Mouse (Mus musculus) ZHBTc4 (cell line): Measurements from ENCODE around the gene Soga1.

ENCODE experiments used
- DNase-seq: peaks from one replicate; pipeline ENCODE4 v3.0.0-alpha.2; 2011; ENCODE audit warnings: low read depth, low spot score

Soga1 gene

GRCm38 (mm10) chr2:157081331-157081730, 2.3 kb upstream of the Soga1 start:
- no peak for DNase-seq

GRCm38 (mm10) chr2:157079701-157080180, 687 bp upstream of the Soga1 start:
- DNase-seq, result no peak

GRCm38 (mm10) chr2:157078059-157078792, 828 bp downstream of the Soga1 start:
- DNase-seq, result no peak

- DNase-seq, result no peak
Observed at GRCm38 (mm10) chr2:157077641-157078058, 1.4 kb downstream of the Soga1 start.

GRCm38 (mm10) chr2:157077160-157077559, 1.9 kb downstream of the Soga1 start:
- DNase-seq, result no peak

GRCm38 (mm10) chr2:157076585-157076984, 2.5 kb downstream of the Soga1 start:
- no peak for DNase-seq

GRCm38 (mm10) chr2:157075685-157076084, 3.4 kb downstream of the Soga1 start:
- DNase-seq, result no peak

GRCm38 (mm10) chr2:157075226-157075625, 3.8 kb downstream of the Soga1 start:
- DNase-seq, result no peak

- no peak for DNase-seq
Observed at GRCm38 (mm10) chr2:157074772-157075171, 4.3 kb downstream of the Soga1 start.

GRCm38 (mm10) chr2:157074186-157074724, 4.8 kb downstream of the Soga1 start:
- no peak for DNase-seq

- no peak for DNase-seq
Observed at GRCm38 (mm10) chr2:157073378-157074052, 5.5 kb downstream of the Soga1 start.

GRCm38 (mm10) chr2:157072316-157072990, 6.6 kb downstream of the Soga1 start:
- DNase-seq, result no peak

GRCm38 (mm10) chr2:157071556-157071955, 7.5 kb downstream of the Soga1 start:
- DNase-seq, result no peak

- no peak for DNase-seq
Observed at GRCm38 (mm10) chr2:157070365-157070764, 8.7 kb downstream of the Soga1 start.

GRCm38 (mm10) chr2:157069755-157070315, 9.2 kb downstream of the Soga1 start:
- DNase-seq, result no peak

GRCm38 (mm10) chr2:157069355-157069735, 9.7 kb downstream of the Soga1 start:
- no peak for DNase-seq

GRCm38 (mm10) chr2:157068701-157069354, 10.2 kb downstream of the Soga1 start:
- DNase-seq, result no peak

GRCm38 (mm10) chr2:157066731-157067430, 12.2 kb downstream of the Soga1 start:
- DNase-seq, result no peak

- DNase-seq, result no peak
Observed at GRCm38 (mm10) chr2:157065879-157066226, 13.2 kb downstream of the Soga1 start.

GRCm38 (mm10) chr2:157064978-157065878, 13.8 kb downstream of the Soga1 start:
- no peak for DNase-seq
